Mouse (Mus musculus) activated CD4-positive, CD25-positive, alpha-beta regulatory T cell (primary cell): ENCODE results near the gene Kctd5. TPM values are rescaled to one million over a fixed set of nuclear protein-coding genes. Genes with fewer than 3 reads are reported as not detected.

ENCODE experiments used
- polyA plus RNA-seq, 2 experiments: library from polyadenylated mRNA; unstranded; fragments of 100-300 nt; shearing (Covaris generic); gene quantifications; one replicate each; pipeline ENCODE4 v1.2.1; 2017

Gene Kctd5
- 10 to 100 TPM; 24.3 to 25.2 TPM for polyA plus RNA-seq

DNA sequence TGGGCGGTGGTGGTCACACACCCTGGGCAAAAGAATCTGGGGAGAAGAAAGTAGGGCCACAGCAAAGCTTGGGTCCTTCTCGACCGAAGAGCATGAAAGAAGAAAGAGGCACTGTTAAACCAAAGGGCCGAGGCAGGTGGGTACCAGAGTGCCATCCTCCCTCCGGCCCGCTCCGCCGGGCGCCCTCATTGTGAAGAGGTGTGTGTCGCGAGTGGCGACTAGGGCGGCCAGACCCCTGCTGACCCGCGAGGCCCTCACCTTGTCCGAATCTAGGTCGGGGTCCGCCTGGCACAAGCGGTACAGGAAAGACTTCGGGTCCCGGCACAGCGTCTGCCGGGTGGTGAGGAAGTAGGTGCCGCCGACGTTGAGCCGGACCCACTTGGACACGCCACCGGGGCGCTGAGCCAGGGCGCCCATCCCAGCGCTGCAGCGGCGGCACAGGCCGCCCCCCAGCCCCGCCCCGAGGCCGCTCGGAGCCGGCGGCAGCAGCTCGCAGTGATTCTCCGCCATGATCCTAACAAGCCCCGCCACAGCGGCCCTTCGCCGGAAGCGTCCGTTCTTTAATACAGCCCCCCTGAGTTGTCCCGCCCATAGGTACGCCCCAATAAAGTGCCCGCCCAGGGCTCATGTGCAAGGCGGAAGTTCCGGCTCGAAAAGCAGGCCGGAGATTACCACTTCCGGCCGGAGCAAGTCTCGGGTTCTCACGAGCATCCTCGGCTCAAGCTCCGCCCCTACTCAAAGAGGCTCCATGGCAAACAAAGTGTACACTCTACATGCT, at the start of gene Kctd5:
Kctd5 (minus strand) TSS at position 567 of the 778 bp plus-strand sequence.

DNA sequence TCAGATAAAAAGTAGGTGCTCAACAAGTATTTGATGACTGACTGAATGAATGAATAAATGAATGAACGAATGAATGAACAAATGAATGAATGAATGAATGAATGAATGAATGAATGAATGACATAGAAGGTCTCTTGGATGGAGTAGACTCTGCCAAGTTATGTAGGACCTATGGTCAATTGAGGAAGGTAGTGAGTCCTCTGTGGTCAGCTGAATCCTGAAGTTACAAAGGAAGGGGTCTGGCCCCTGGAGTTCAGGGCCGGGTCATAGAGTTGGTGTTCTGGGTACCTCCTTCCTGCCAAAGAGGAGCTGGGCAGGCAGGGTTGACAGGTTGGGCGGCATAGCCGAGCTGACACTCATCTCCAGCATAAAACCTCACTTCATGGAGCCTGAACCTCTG, 35.4 kb downstream of the Kctd5 start, which contains the start of gene Prss27:
Prss27 (plus strand) TSS at position 301 of the 400 bp plus-strand sequence.

DNA sequence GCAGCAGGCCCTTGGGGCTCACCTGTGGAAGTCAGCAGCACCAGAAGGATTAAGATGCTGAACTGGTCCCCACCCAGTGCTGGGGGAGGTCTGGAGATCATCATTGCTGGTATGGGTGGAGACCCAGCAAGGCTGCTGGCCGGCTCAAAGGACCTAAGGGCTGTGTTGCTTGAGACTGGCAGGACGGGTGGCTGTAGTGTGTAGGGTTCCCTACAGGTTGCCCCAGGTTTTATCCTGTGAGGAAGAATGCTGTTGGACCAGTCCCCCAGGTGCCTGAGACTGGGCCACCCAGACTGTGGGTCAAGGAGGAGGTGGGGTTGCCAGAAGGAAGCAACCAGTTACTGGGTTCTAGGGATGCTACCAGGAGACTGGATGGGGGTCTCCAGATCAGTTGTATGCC, 75.4 kb downstream of the Kctd5 start, which contains the start of gene Prss22:
Prss22 (minus strand) TSS at position 200 of the 400 bp plus-strand sequence.

Other genes starting within 250 kb of the Kctd5 start
- 100 to 1,000 TPM; 701 to 738 TPM for gene Elob, start 244.3 kb downstream of the Kctd5 start, polyA plus RNA-seq
- gene Prss33, start 237.4 kb downstream of the Kctd5 start, polyA plus RNA-seq = under 1 TPM; 0.17 to 0.39 TPM
- gene Prss32, start 229.6 kb downstream of the Kctd5 start, polyA plus RNA-seq = under 1 TPM in 1 of 2 experiments, not detected in 1; 0.77 TPM
- 1 to 10 TPM; 1.9 to 3.0 TPM for gene Prss41, start 229.3 kb downstream of the Kctd5 start, polyA plus RNA-seq
- not detected for gene Prss21, start 205.4 kb downstream of the Kctd5 start, polyA plus RNA-seq
- not detected for gene Dcpp1, start 192.6 kb downstream of the Kctd5 start, polyA plus RNA-seq
- not detected for gene Dcpp2, start 192.6 kb downstream of the Kctd5 start, polyA plus RNA-seq
- not detected for gene Dcpp3, start 156.0 kb downstream of the Kctd5 start, polyA plus RNA-seq
- gene Sbp, start 131.8 kb downstream of the Kctd5 start, polyA plus RNA-seq = not detected
- gene Sbpl, start 118.2 kb downstream of the Kctd5 start, polyA plus RNA-seq = not detected
- 1 to 10 TPM in 1 of 2 experiments, under 1 TPM in 1; 0.88 to 1.2 TPM for gene Prss30, start 92.9 kb downstream of the Kctd5 start, polyA plus RNA-seq
- not detected for gene Prss22, start 75.4 kb downstream of the Kctd5 start, polyA plus RNA-seq
- under 1 TPM; 0.13 to 0.64 TPM for gene Prss27, start 35.3 kb downstream of the Kctd5 start, polyA plus RNA-seq
- gene Pdpk1, start 77.4 kb upstream of the Kctd5 start, polyA plus RNA-seq = 10 to 100 TPM; 41.3 to 43.6 TPM
- 10 to 100 TPM; 39.6 to 47.9 TPM for gene Amdhd2, start 90.3 kb upstream of the Kctd5 start, polyA plus RNA-seq
- gene Atp6v0c, start 96.2 kb upstream of the Kctd5 start, polyA plus RNA-seq = 100 to 1,000 TPM; 307 to 321 TPM
- 1 to 10 TPM in 1 of 2 experiments, under 1 TPM in 1; 0.73 to 1.3 TPM for gene Tbc1d24, start 132.1 kb upstream of the Kctd5 start, polyA plus RNA-seq
- under 1 TPM; 0.04 to 0.10 TPM for gene Ntn3, start 136.0 kb upstream of the Kctd5 start, polyA plus RNA-seq
- gene Tedc2, start 147.4 kb upstream of the Kctd5 start, polyA plus RNA-seq = 1 to 10 TPM; 3.5 to 4.6 TPM
- gene Ccnf, start 178.0 kb upstream of the Kctd5 start, polyA plus RNA-seq = 1 to 10 TPM; 7.7 to 8.0 TPM